Mouse (Mus musculus): ENCODE measurements around the gene Dus1l. TPM values are rescaled to one million over a fixed set of nuclear protein-coding genes. Genes with fewer than 3 reads are reported as not detected.

The Dus1l gene
- polyA plus RNA-seq, 1 experiment from 2014 or later: 51.6 TPM

DNA sequence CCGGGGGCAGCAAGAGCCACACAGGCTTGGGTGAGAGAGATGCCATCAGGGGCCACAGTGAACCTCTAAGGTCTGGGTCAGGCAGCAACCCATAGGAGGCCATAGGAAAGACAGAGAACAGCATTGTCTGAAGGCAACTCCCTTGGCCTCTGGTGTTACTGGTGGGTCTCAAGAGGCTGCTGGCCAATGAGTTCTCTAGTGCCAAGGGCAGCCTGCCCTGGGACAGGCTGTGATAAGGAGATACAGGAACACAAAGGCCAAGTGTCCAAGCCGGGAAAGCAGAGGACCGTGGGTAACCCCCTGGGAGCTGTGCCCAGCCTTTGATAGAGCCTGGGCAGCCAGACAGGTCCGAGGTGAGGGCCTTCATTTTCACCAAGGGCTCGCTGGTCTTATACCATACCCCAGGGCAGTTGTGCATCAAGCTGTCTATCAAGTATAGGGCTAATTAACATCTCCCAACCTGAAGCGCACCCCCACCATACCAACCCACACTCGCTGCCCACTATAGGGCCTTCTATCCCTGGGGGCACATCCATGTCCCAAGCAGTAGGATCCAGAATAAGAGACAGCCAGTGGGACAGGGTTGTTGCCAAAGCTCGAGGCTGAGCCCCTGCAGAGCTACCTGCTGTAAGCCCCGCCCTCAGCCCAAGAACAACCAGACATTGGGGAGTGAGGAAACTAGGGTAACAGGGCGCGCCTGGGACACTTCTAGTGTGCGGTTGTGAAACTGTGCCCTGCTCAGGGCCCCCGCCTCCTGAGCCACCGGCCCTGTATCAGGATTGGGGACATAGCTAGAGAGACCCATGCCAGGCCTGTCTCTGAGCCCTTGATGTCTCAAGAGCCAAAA is 25.1 kb upstream of the Dus1l start:
- Histone ChIP-seq H3K9ac (ENCODE audit: low read depth, low read length) (no peak overlapping the region), H3K27me3 (ENCODE audit: control insufficient read depth, insufficient read depth, low read depth, low read length) (no peaks in the 10 kb centered on the region), H3K4me1 (ENCODE audit: control insufficient read depth, low read depth, low read length) (peaks cover 31% of the 10 kb centered on the region), H3K9me3 (replicated peaks; ENCODE audit: control insufficient read depth, low read length) (no peaks in the 10 kb centered on the region), H3K36me3 (ENCODE audit: control insufficient read depth, insufficient read depth) (peaks cover 30% of the 10 kb centered on the region), H3K4me3 (ENCODE audit: low read depth, low read length) (peak overlapping the region; percentile 75), H3K27ac (ENCODE audit: low read length) (no peak overlapping the region), H3K4me2 (ENCODE audit: low read depth, low read length) (peak overlapping the region; percentile 99)
- no peak for ATAC-seq (ENCODE audit: low read depth)
- 67% methylated on average over 14 of the region's 14 CpGs for WGBS (ENCODE audit: insufficient replicate concordance)

DNA sequence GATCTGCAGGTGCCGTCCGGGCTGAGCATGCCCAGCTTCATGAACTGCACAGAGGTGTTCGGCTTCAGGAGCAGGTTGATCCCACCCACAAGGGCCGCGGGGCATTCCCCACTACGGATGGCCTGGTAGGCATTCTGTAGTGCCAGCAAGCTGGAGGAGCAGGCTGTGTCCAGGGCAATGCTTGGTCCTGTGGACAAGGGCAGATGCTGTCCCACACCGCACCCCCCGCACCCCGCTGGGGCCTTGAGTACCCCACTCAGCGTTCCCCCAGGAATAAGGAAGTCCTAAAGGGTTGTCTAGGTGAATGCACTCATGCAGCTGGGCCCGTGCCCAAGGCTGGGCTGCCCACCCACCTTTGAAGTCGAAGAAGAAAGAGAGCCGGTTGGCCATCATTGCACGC is 24.3 kb upstream of the Dus1l start:
- H3K36me3 ChIP-seq (ENCODE audit: control insufficient read depth, insufficient read depth): peaks cover 36% of the 10 kb centered on the region
- ATAC-seq (ENCODE audit: low read depth): no peak
- no peak overlapping the region for H3K9ac ChIP-seq (ENCODE audit: low read depth, low read length)
- H3K4me2 ChIP-seq (ENCODE audit: low read depth, low read length): no peak overlapping the region
- WGBS (ENCODE audit: insufficient replicate concordance): 84% methylated on average over 14 of the region's 14 CpGs
- peaks cover 30% of the 10 kb centered on the region for H3K4me1 ChIP-seq (ENCODE audit: control insufficient read depth, low read depth, low read length)
- H3K9me3 ChIP-seq (replicated peaks; ENCODE audit: control insufficient read depth, low read length): no peaks in the 10 kb centered on the region
- H3K27me3 ChIP-seq (ENCODE audit: control insufficient read depth, insufficient read depth, low read depth, low read length): no peaks in the 10 kb centered on the region
- H3K27ac ChIP-seq (ENCODE audit: low read length): no peak overlapping the region
- no peak overlapping the region for H3K4me3 ChIP-seq (ENCODE audit: low read depth, low read length)

DNA sequence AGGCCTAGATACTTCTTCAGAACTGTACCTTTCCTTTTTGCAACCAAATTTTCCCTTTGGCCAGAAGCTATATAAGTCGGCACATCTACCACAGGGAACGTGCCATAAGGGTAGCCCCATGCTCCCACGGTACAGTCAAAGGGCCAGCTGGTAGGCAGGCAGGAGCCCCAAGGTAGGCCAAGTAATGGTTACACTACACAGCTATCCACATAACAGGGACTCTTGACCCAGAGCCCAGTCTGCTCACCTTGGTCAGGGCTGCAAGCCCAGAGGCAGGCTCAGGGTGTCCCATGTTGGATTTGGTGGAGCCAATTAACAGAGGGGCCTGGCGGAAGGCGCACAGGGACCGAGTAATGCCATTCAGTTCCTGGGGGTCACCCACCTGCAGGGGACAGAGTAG is 23.4 kb upstream of the Dus1l start:
- peaks cover 46% of the 10 kb centered on the region for H3K36me3 ChIP-seq (ENCODE audit: control insufficient read depth, insufficient read depth)
- no peak overlapping the region for H3K9ac ChIP-seq (ENCODE audit: low read depth, low read length)
- no peak overlapping the region for H3K4me3 ChIP-seq (ENCODE audit: low read depth, low read length)
- no peak for ATAC-seq (ENCODE audit: low read depth)
- WGBS (ENCODE audit: insufficient replicate concordance): 83% methylated on average over 6 of the region's 6 CpGs
- no peak overlapping the region for H3K4me2 ChIP-seq (ENCODE audit: low read depth, low read length)
- H3K27me3 ChIP-seq (ENCODE audit: control insufficient read depth, insufficient read depth, low read depth, low read length): no peaks in the 10 kb centered on the region
- peaks cover 20% of the 10 kb centered on the region for H3K4me1 ChIP-seq (ENCODE audit: control insufficient read depth, low read depth, low read length)
- H3K9me3 ChIP-seq (replicated peaks; ENCODE audit: control insufficient read depth, low read length): no peaks in the 10 kb centered on the region
- no peak overlapping the region for H3K27ac ChIP-seq (ENCODE audit: low read length)

DNA sequence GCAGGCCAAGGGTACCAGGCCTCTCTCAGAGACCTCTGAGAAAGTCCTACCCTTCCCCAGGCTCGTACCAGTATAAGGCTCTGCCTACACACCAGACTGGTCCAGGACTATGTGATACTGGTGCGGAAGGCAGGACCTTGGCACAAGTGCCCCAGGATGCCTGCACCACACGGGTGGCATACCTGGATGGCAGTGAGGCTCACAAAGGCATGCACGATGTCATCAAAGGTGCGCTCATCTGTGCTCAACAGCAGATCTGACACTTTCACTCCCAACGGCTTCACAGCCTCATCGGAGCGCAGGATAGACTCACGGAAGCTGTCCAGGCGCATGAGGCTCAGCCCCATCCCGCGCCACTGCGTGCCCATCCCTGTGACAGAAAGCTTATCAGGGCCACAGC is 22.0 kb upstream of the Dus1l start:
- Histone ChIP-seq H3K4me3 (ENCODE audit: low read depth, low read length) (no peak overlapping the region), H3K9me3 (replicated peaks; ENCODE audit: control insufficient read depth, low read length) (no peaks in the 10 kb centered on the region), H3K4me1 (ENCODE audit: control insufficient read depth, low read depth, low read length) (peaks cover 16% of the 10 kb centered on the region), H3K9ac (ENCODE audit: low read depth, low read length) (no peak overlapping the region), H3K4me2 (ENCODE audit: low read depth, low read length) (no peak overlapping the region), H3K27me3 (ENCODE audit: control insufficient read depth, insufficient read depth, low read depth, low read length) (no peaks in the 10 kb centered on the region), H3K36me3 (ENCODE audit: control insufficient read depth, insufficient read depth) (peaks cover 59% of the 10 kb centered on the region), H3K27ac (ENCODE audit: low read length) (no peak overlapping the region)
- ATAC-seq (ENCODE audit: low read depth): no peak
- 91% methylated on average over 13 of the region's 13 CpGs for WGBS (ENCODE audit: insufficient replicate concordance)

DNA sequence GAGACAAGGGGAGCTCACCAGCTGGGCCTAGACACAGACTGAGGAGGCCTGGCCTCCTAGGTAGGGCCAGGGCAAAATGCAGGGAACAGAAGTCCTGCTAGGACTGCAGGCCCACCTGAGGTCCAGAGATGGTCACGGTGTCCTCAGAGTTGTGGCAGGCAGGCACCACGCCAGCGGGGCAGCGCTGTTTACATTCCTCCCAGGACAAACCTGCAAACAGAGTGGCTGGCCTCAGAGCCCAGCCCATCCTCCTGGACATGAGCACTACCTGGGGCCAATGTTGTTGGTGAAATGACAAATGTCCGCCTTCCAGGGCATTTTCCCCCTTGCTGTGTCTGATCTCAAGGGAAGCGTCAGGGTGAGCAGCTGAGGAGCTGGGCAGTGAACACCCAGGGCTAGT is 21.2 kb upstream of the Dus1l start:
- Histone ChIP-seq H3K27ac (ENCODE audit: low read length) (no peak overlapping the region), H3K27me3 (ENCODE audit: control insufficient read depth, insufficient read depth, low read depth, low read length) (no peaks in the 10 kb centered on the region), H3K9me3 (replicated peaks; ENCODE audit: control insufficient read depth, low read length) (no peaks in the 10 kb centered on the region), H3K4me1 (ENCODE audit: control insufficient read depth, low read depth, low read length) (peaks cover 13% of the 10 kb centered on the region), H3K4me3 (ENCODE audit: low read depth, low read length) (no peak overlapping the region), H3K9ac (ENCODE audit: low read depth, low read length) (no peak overlapping the region), H3K4me2 (ENCODE audit: low read depth, low read length) (no peak overlapping the region), H3K36me3 (ENCODE audit: control insufficient read depth, insufficient read depth) (peaks cover 66% of the 10 kb centered on the region)
- WGBS (ENCODE audit: insufficient replicate concordance): 74% methylated on average over 6 of the region's 6 CpGs
- ATAC-seq (ENCODE audit: low read depth): peak; percentile 23; the same call in 1 of the 2 replicates

DNA sequence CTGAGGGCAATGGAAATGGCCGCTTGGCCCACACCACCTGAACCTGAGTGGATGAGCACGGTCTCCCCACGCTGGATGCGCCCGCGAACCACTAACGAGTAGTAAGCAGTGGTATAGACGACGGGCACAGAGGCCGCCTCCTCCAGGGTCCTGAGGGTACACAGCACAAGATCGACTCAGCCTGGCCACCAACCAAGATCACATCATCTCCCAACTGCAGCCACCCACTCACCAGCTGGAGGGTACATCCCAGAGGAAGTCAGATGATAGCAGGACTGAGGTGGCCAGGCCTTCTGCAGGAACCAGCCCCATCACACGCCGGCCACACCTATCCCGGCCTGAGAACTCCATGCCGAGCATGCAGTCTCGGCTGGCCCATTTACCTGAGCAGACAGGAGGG is 15.9 kb upstream of the Dus1l start:
- Histone ChIP-seq H3K4me2 (ENCODE audit: low read depth, low read length) (no peak overlapping the region), H3K4me1 (ENCODE audit: control insufficient read depth, low read depth, low read length) (no peaks in the 10 kb centered on the region), H3K36me3 (ENCODE audit: control insufficient read depth, insufficient read depth) (peaks cover 91% of the 10 kb centered on the region), H3K27me3 (ENCODE audit: control insufficient read depth, insufficient read depth, low read depth, low read length) (no peaks in the 10 kb centered on the region), H3K27ac (ENCODE audit: low read length) (no peak overlapping the region), H3K9me3 (replicated peaks; ENCODE audit: control insufficient read depth, low read length) (no peaks in the 10 kb centered on the region), H3K4me3 (ENCODE audit: low read depth, low read length) (no peak overlapping the region), H3K9ac (ENCODE audit: low read depth, low read length) (no peak overlapping the region)
- ATAC-seq (ENCODE audit: low read depth): no peak
- 88% methylated on average over 16 of the region's 16 CpGs for WGBS (ENCODE audit: insufficient replicate concordance)

DNA sequence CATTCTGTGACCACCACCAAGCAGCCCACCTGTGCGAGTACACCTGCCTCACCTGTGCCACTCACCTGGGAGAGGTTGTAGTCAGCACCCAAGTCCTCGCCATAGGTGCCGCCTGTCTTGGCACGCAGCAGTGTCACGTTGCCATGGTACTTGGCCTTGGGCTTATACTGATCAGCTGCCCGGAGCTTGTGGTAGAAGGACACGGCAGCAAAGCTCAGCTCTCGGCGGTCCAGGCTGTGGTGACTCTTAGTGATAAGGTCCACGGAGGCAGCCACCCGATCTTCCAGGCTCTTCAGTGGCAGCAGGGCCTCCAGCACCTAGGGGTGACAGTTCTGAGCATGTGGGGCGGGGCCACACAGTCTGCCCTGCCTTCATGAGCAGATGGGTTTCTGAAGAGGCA is 11.8 kb upstream of the Dus1l start:
- 65% methylated on average over 12 of the region's 12 CpGs for WGBS (ENCODE audit: insufficient replicate concordance)
- no peaks in the 10 kb centered on the region for H3K27me3 ChIP-seq (ENCODE audit: control insufficient read depth, insufficient read depth, low read depth, low read length)
- ATAC-seq (ENCODE audit: low read depth): no peak

DNA sequence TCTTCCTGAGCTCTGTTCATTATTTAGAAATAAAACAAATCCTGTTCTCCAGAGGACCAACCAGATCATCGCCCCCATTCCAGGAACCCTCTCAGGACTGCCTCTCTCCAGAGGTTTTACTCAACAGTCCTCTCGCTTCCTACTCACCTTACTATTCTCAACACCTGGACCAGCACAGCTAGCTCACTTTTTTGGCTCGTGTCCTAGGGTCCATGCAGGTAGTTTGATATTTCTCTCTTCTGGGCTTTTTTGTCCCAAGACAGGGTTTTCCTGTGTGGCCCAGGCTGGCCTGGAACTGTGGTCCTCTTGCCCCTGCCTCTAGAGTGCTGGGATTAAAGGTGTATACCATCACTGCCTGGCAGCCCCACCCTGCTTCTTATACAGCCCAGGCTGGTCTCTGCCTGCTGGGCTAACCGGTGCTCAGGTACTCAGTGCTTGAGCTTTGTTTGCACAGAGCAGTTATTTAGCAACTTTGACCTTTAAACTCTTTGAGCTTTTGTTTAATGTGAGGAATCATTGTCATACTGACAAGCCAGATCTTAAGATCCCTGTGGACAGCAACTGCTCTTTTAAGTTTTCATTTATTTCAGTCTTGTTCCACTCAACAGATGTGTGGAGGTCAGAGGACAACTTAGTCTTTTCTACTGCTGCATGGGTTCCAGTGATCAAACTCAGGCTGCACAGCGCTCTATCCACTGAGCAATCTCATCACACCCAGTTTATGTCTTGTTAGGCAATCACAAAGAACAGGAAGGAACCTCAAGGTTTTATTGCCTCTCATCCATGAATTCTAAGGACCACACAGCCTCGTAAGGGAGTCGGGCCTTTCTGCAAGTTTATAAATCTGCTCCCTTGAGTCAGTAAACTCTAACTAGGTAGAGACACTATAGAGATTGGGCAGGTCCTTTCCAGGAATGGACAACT is 9.4 kb upstream of the Dus1l start:
- 65% methylated on average over 7 of the region's 7 CpGs for WGBS (ENCODE audit: insufficient replicate concordance)
- H3K36me3 ChIP-seq (ENCODE audit: control insufficient read depth, insufficient read depth): peaks cover 34% of the 10 kb centered on the region
- H3K4me1 ChIP-seq (ENCODE audit: control insufficient read depth, low read depth, low read length): no peaks in the 10 kb centered on the region
- H3K9me3 ChIP-seq (replicated peaks; ENCODE audit: control insufficient read depth, low read length): no peaks in the 10 kb centered on the region
- H3K27me3 ChIP-seq (ENCODE audit: control insufficient read depth, insufficient read depth, low read depth, low read length): no peaks in the 10 kb centered on the region
- H3K4me3 ChIP-seq (ENCODE audit: low read depth, low read length): no peak overlapping the region
- no peak overlapping the region for H3K27ac ChIP-seq (ENCODE audit: low read length)
- no peak overlapping the region for H3K9ac ChIP-seq (ENCODE audit: low read depth, low read length)
- H3K4me2 ChIP-seq (ENCODE audit: low read depth, low read length): no peak overlapping the region
- ATAC-seq (ENCODE audit: low read depth): no peak

More for the DNA sequence above, 11.8 kb upstream of the Dus1l start:
- no peak overlapping the region for H3K4me2 ChIP-seq (ENCODE audit: low read depth, low read length)
- no peaks in the 10 kb centered on the region for H3K4me1 ChIP-seq (ENCODE audit: control insufficient read depth, low read depth, low read length)
- H3K4me3 ChIP-seq (ENCODE audit: low read depth, low read length): no peak overlapping the region
- no peak overlapping the region for H3K27ac ChIP-seq (ENCODE audit: low read length)
- H3K36me3 ChIP-seq (ENCODE audit: control insufficient read depth, insufficient read depth): peaks cover 54% of the 10 kb centered on the region
- H3K9ac ChIP-seq (ENCODE audit: low read depth, low read length): no peak overlapping the region
- H3K9me3 ChIP-seq (replicated peaks; ENCODE audit: control insufficient read depth, low read length): no peaks in the 10 kb centered on the region

DNA sequence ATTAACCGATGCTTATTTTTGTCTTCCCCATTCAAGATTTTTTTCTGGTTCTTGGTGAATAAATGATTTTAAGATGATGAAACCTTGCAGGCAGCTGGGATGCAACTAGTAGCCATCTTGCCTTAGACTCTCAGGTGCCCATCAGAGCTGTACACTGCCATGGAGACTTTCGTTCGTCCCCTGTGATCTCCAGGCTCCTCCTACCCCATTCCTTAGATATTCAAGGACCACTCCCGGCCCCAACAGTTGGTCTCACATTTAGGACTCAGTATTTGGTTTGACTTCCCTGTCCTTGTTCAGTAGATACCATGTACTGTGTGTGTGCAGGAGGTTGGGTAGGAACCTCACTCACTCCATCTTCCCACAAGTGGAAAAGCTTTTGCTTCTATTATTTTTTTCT is 8.6 kb upstream of the Dus1l start:
- Histone ChIP-seq H3K4me2 (ENCODE audit: low read depth, low read length) (no peak overlapping the region), H3K27ac (ENCODE audit: low read length) (no peak overlapping the region), H3K4me3 (ENCODE audit: low read depth, low read length) (no peak overlapping the region), H3K27me3 (ENCODE audit: control insufficient read depth, insufficient read depth, low read depth, low read length) (no peaks in the 10 kb centered on the region), H3K36me3 (ENCODE audit: control insufficient read depth, insufficient read depth) (peaks cover 25% of the 10 kb centered on the region), H3K9ac (ENCODE audit: low read depth, low read length) (no peak overlapping the region), H3K9me3 (replicated peaks; ENCODE audit: control insufficient read depth, low read length) (no peaks in the 10 kb centered on the region), H3K4me1 (ENCODE audit: control insufficient read depth, low read depth, low read length) (peaks cover 4% of the 10 kb centered on the region)
- 64% methylated on average over 4 of the region's 4 CpGs for WGBS (ENCODE audit: insufficient replicate concordance)
- ATAC-seq (ENCODE audit: low read depth): no peak
